Mouse (Mus musculus) megakaryocyte, embryonic 14.5 days (primary cell): ENCODE measurements around the gene Dmkn. TPM values are rescaled to one million over a fixed set of nuclear protein-coding genes. Genes with fewer than 3 reads are reported as not detected.

Experiments used
- H3K27me3 ChIP-seq: replicated peaks from 2 replicates; pipeline ENCODE3; 2012; ENCODE audit warnings: inconsistent platforms
- H3K36me3 ChIP-seq: replicated peaks from 2 replicates; pipeline ENCODE3; 2012; ENCODE audit warnings: low read length, inconsistent platforms, mixed read lengths
- H3K4me1 ChIP-seq: 2 replicates; pipeline ENCODE4 v1.6.1; 2012; ENCODE audit warnings: inconsistent platforms
- H3K4me3 ChIP-seq: replicated peaks from 2 replicates; pipeline ENCODE3; 2012; ENCODE audit warnings: moderate library complexity, mild to moderate bottlenecking, inconsistent platforms
- H3K9me3 ChIP-seq: 2 replicates; pipeline ENCODE4 v1.6.1; 2012; ENCODE audit warnings: inconsistent platforms
- FLI1 ChIP-seq: IDR thresholded peaks from 2 replicates; pipeline ENCODE4 v1.6.1; 2012; ENCODE audit warnings: low read length, inconsistent platforms, mixed read lengths
- GATA1 ChIP-seq: IDR thresholded peaks from 3 replicates; pipeline ENCODE4 v1.6.1; 2012; ENCODE audit warnings: mixed read lengths, low read length, inconsistent platforms, borderline replicate concordance
- polyA plus RNA-seq: library from polyadenylated mRNA; stranded (reverse); fragments of >175 nt; gene quantifications from 2 replicates; pipeline ENCODE4 v1.2.3, GENCODE M21; 2012; ENCODE audit warnings: low replicate concordance; ENCODE audit not compliant: insufficient read depth

Gene Dmkn
- polyA plus RNA-seq, 1 experiment: not detected

DNA sequence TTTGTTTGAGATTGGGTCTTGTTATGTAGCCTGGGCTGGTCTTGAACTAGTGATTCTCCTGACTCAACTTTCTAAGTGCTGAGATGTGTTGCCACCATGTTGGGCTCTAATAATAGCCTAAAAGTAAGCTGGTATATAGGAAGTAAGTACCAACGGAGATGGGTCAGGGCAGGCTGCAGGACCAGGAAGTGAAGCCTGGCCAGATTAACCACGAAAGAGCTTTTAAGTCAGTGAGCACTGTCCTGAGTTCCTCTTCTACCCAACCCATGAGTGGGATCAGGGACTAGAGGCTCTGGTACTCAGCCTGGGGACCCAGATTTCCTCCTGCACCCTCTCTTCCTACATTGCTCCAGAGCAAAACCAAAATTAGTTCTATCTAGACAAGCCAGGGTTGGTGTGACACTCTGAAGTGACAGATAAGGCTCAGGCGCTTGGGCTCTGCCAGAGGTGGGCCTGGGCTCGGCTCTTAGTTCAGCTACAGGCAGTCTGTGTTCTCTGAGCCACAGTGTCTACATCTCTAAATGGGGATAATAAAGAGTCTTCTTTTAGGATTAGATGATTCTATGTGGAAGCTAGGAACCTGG is 1.7 kb upstream of the Dmkn start:
- Histone ChIP-seq H3K36me3 (no peaks in the 10 kb centered on the region), H3K4me1 (peaks cover 60% of the 10 kb centered on the region), H3K4me3 (no peak overlapping the region), H3K27me3 (peaks cover 35% of the 10 kb centered on the region), H3K9me3 (no peaks in the 10 kb centered on the region)
- TF ChIP-seq FLI1 (no peak), GATA1 (no peak)

DNA sequence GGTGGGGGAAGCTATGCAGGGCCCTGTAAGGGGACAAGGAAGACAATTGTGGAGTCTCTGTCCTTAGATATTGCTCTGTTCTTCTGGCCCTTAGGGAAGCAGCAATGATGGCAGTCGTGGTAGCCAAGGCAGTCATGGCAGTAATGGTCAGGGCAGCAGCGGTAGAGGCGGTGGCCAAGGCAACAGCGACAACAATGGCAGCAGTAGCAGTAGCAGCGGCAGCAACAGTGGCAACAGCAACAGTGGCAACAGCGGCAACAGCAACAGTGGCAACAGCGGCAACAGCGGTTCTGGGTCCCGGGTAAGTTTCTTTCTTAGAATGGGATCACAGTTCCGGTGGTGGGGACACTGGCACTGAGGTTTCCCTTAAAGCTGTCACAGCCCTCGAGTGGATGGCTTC is 1.6 kb downstream of the Dmkn start:
- TF ChIP-seq FLI1: no peak
- TF ChIP-seq GATA1: no peak
- H3K4me1 ChIP-seq: peaks cover 64% of the 10 kb centered on the region
- no peaks in the 10 kb centered on the region for H3K36me3 ChIP-seq

DNA sequence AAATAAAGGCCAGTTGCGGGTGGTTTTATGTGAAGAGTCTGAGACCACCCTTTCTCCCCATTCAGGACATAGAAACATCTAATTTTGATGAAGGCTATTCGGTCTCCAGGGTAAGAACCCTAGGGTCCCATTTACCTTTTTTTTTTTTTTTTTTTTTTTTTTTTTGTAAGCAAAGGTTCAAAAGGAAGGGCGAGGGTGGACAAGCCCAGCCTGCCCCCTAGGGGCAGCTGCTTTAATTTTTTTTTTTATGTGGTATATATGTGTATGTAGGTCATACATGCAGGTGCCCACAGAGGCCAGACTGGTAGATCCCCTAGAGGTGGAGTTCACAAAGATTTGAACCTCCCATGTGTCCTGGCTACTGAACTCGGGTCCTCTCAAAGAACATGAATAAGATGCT is 2.9 kb downstream of the Dmkn start:
- TF ChIP-seq GATA1 (no peak), FLI1 (no peak)
- H3K9me3 ChIP-seq: peaks cover 4% of the 10 kb centered on the region; the same call in 1 of the 2 replicates
- no peaks in the 10 kb centered on the region for H3K36me3 ChIP-seq
- no peak overlapping the region for H3K4me3 ChIP-seq
- H3K27me3 ChIP-seq: peaks cover 53% of the 10 kb centered on the region
- peaks cover 57% of the 10 kb centered on the region for H3K4me1 ChIP-seq

More for the DNA sequence above, 1.6 kb downstream of the Dmkn start:
- no peaks in the 10 kb centered on the region for H3K9me3 ChIP-seq
- H3K4me3 ChIP-seq: peak overlapping the region; percentile 53
- H3K27me3 ChIP-seq: peaks cover 50% of the 10 kb centered on the region

DNA sequence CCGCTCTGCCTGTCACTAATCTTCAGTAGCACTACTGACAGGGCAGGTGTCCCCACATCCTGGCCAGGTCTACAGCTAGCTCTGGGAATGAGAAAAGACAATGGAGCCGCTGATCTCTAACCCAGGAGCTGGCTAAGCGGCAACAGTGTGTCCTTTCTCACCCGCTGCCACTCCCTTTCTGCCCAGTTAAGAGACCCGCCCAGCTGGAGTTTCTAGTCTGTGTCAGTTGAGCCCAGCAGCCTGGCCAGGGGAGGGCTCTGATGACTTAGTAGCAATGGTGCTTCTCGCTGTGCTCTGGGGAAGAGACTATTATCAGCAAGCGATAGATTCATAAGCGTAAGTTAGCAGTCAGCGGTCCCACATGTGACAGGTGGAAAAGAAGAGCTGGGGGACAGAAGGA is 5.7 kb downstream of the Dmkn start:
- TF ChIP-seq GATA1 (no peak), FLI1 (no peak)
- H3K36me3 ChIP-seq: no peaks in the 10 kb centered on the region
- H3K27me3 ChIP-seq: peaks cover 42% of the 10 kb centered on the region
- peaks cover 13% of the 10 kb centered on the region for H3K9me3 ChIP-seq
- peaks cover 35% of the 10 kb centered on the region for H3K4me1 ChIP-seq
- no peak overlapping the region for H3K4me3 ChIP-seq

DNA sequence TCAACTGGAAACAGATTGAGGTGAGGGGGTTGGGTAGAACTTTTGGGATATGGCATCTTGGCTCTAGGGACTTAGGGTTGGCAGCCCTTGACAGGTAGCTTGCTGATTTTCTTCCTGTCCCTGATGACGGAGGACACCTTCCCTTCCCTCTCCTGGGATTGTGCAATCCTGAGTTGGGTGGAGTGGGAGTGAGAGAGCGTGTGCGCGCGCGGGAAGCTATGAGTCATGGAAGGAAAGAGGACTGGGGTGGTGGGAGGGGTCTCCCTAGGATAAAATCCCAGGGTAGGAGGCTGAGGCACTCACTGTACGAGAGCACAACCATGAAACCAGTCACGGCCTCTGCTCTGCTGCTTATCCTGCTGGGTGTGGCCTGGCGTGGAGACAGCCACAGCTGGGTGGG is 12.5 kb downstream of the Dmkn start:
- TF ChIP-seq GATA1: no peak
- TF ChIP-seq FLI1: no peak
- Histone ChIP-seq H3K4me3 (no peak overlapping the region), H3K27me3 (peaks cover 24% of the 10 kb centered on the region), H3K4me1 (peaks cover 26% of the 10 kb centered on the region), H3K36me3 (no peaks in the 10 kb centered on the region), H3K9me3 (peaks cover 12% of the 10 kb centered on the region)

DNA sequence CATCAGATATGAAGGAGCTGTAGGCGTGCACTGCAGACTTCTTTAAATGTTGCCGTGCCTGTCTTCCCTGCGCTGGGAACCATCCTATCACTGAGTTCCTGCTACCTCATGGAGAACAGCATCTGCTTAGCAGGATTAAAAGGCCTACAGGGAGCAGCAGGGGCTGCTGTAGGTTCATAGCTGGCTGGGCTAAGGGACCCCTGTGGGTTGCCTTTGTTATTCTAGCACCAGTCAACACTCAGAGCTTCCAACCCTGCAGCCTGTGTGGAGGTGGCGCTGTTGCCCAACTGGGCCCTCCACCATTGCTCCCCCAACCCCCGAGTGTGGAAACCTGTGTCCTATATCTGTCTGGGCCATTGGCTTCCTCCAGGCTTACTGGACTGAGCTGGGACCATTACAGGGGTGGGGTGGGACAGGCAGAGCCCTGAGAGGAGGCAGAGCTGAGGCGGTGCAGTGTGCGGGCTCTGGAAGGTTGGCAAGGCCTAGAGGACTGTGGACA is 13.6 kb downstream of the Dmkn start:
- H3K27me3 ChIP-seq: peaks cover 24% of the 10 kb centered on the region
- peaks cover 33% of the 10 kb centered on the region for H3K4me1 ChIP-seq
- H3K9me3 ChIP-seq: peaks cover 2% of the 10 kb centered on the region; the same call in 1 of the 2 replicates
- TF ChIP-seq FLI1 (no peak), GATA1 (no peak)
- H3K36me3 ChIP-seq: no peaks in the 10 kb centered on the region
- H3K4me3 ChIP-seq: no peak overlapping the region

DNA sequence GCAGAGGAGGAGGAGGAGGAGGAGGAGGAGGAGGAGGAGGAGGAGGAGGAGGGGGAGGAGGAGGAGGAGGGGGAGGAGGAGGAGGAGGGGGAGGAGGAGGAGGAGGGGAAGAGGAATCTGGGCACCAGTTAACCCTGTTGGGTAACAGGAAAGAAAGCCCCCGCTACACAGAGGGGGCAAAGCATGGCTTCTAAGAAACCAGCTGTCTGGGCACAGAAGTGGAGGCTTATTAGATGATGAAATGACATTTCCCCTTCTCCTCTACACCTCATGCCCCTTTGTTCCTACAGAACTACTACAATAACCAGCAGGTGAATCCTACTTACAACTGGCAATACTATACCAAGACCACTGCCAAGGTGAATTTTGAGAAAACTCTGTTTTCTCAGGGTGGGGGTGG is 14.4 kb downstream of the Dmkn start:
- H3K27me3 ChIP-seq: peaks cover 24% of the 10 kb centered on the region
- no peaks in the 10 kb centered on the region for H3K36me3 ChIP-seq
- TF ChIP-seq GATA1: no peak
- no peak for TF ChIP-seq FLI1
- peaks cover 36% of the 10 kb centered on the region for H3K4me1 ChIP-seq
- no peak overlapping the region for H3K4me3 ChIP-seq
- no peaks in the 10 kb centered on the region for H3K9me3 ChIP-seq

DNA sequence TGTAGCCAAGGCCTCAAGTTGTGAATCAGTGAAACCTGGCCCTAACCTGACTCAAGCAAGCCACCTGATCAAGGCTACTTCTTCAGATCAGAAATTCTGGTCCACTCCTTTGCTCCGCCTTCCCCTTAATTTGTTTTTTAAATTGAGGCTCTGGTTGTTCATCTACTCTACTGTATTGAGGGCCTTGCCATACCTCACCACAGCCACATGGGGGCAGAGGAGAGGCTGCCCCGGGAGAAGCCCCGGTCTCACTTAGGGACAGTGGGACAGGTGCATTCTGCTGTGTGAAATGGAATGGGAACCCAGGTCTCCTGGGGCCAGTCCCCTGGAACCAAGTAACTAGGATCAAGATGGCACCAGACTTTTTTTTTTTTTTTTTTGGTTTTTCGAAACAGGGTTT is 18.2 kb downstream of the Dmkn start:
- H3K27me3 ChIP-seq: peaks cover 15% of the 10 kb centered on the region
- no peaks in the 10 kb centered on the region for H3K36me3 ChIP-seq
- TF ChIP-seq FLI1: no peak
- no peak for TF ChIP-seq GATA1
- no peak overlapping the region for H3K4me3 ChIP-seq
- H3K9me3 ChIP-seq: no peaks in the 10 kb centered on the region
- peaks cover 43% of the 10 kb centered on the region for H3K4me1 ChIP-seq

DNA sequence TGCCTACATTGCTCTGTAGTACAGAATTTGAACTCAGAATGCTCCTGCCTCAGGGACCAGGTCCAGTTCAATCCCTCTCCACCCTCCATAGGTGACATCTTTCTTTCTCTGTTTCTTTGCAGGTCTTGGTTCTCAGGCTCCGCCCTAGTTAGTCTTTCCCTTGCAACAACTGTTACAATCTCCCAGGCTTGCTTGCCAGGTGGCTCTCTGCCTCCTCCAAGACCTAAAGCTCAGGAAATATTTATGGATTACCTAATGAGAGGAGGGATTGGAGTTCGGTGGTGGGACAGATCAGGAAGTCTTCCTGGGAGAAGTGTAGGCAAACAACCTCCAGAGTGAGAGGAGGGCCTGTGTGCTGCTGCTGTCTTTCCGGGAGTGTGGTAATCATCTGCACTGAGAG is 19.1 kb downstream of the Dmkn start:
- Histone ChIP-seq H3K9me3 (no peaks in the 10 kb centered on the region), H3K4me1 (peaks cover 35% of the 10 kb centered on the region), H3K27me3 (peaks cover 23% of the 10 kb centered on the region), H3K4me3 (no peak overlapping the region), H3K36me3 (no peaks in the 10 kb centered on the region)
- TF ChIP-seq FLI1: no peak
- no peak for TF ChIP-seq GATA1

DNA sequence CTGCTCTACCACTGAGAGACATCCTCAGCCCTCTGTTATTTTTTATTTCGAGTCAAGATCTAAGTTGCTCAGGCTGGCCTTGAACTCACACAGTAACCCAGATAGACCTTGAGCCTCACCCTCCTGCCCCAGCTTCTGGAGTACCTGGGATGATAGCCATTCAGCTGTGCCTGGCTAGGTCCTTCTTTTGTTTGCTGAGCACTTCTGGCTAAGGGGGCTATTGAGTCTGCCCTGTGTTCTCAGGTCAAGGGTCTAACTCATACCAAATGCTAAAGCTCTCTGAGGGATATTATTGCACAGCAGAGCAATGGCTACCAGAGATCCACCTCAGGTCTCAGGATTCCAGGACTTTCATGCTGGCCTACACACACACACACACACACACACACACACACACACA is 21.6 kb downstream of the Dmkn start:
- Histone ChIP-seq H3K4me1 (peaks cover 32% of the 10 kb centered on the region), H3K27me3 (peaks cover 34% of the 10 kb centered on the region), H3K4me3 (no peak overlapping the region), H3K36me3 (no peaks in the 10 kb centered on the region), H3K9me3 (no peaks in the 10 kb centered on the region)
- TF ChIP-seq FLI1 (no peak), GATA1 (no peak)
